Mouse (Mus musculus) kidney, postnatal 36 days (tissue): ENCODE measurements at regions not wholly inside any gene's neighbourhood (a gene's known extent, or its start where the extent isn't known, plus 50 kb on each side); places are given as distances from the start of the nearest gene placed in this dataset.
A peak's percentile ranks its signal among the peaks of the same experiment; 100 is the strongest.

ENCODE experiments used
- DNase-seq, 2 experiments: peaks; one replicate each; pipeline ENCODE4 v3.0.0; 2021 to 2022; ENCODE audit warnings: mixed read lengths in 2 of 2

GRCm38 (mm10) chr13:112044372-112044771 is 235.6 kb upstream of the Map3k1 start:
- DNase-seq, result no peak

GRCm38 (mm10) chr13:112046247-112047211 is 237.7 kb upstream of the Map3k1 start:
- peak; percentile 31 to 48 for DNase-seq

- no peak for DNase-seq
These were observed 238.6 kb upstream of the Map3k1 start for GRCm38 (mm10) chr13:112047408-112047807.

- no peak for DNase-seq
These were observed 239.1 kb upstream of the Map3k1 start for GRCm38 (mm10) chr13:112047874-112048273.

GRCm38 (mm10) chr13:112048327-112048726 is 239.5 kb upstream of the Map3k1 start:
- DNase-seq, result no peak

GRCm38 (mm10) chr13:112050892-112051291 is 237.4 kb upstream of the Ankrd55 start:
- no peak for DNase-seq

- no peak for DNase-seq
These were observed 236.2 kb upstream of the Ankrd55 start for GRCm38 (mm10) chr13:112052011-112052410.

- DNase-seq, result no peak
These were observed 235.8 kb upstream of the Ankrd55 start for GRCm38 (mm10) chr13:112052456-112052855.

- DNase-seq, result no peak
These were observed 233.3 kb upstream of the Ankrd55 start for GRCm38 (mm10) chr13:112054879-112055371.

- DNase-seq, result peak; percentile 33 to 39
These were observed 230.0 kb upstream of the Ankrd55 start for GRCm38 (mm10) chr13:112058218-112058617.

- DNase-seq, result no peak
These were observed 229.5 kb upstream of the Ankrd55 start for GRCm38 (mm10) chr13:112058771-112059170.

GRCm38 (mm10) chr13:112062024-112062423 is 226.2 kb upstream of the Ankrd55 start:
- DNase-seq, result peak in 1 of 2 experiments; percentile 32

GRCm38 (mm10) chr13:112063409-112064111 is 224.7 kb upstream of the Ankrd55 start:
- no peak for DNase-seq

GRCm38 (mm10) chr13:112064681-112065080 is 223.6 kb upstream of the Ankrd55 start:
- no peak for DNase-seq

- peak in 1 of 2 experiments; percentile 39 for DNase-seq
These were observed 221.0 kb upstream of the Ankrd55 start for GRCm38 (mm10) chr13:112067066-112067847.

GRCm38 (mm10) chr13:112070757-112071156 is 217.5 kb upstream of the Ankrd55 start:
- peak in 1 of 2 experiments; percentile 47 for DNase-seq

- DNase-seq, result peak; percentile 41 to 73
These were observed 216.9 kb upstream of the Ankrd55 start for GRCm38 (mm10) chr13:112071209-112071955.

- peak; percentile 34 to 63 for DNase-seq
These were observed 216.3 kb upstream of the Ankrd55 start for GRCm38 (mm10) chr13:112071956-112072314.

- peak in 1 of 2 experiments; percentile 20 for DNase-seq
These were observed 214.5 kb upstream of the Ankrd55 start for GRCm38 (mm10) chr13:112073519-112074406.

GRCm38 (mm10) chr13:112075847-112076479 is 212.3 kb upstream of the Ankrd55 start:
- peak; percentile 38 to 66 for DNase-seq
